Mouse (Mus musculus) liver, adult 2 months (tissue): Measurements from ENCODE around the gene Ccr9. TPM values are rescaled to one million over a fixed set of nuclear protein-coding genes. Genes with fewer than 3 reads are reported as not detected.

Source experiments
- DNase-seq: peaks from one replicate; pipeline ENCODE4 v3.0.0-alpha.2; 2011; ENCODE audit warnings: low read depth, low spot score; ENCODE audit errors: extremely low read depth
- H3K27ac ChIP-seq: fragments of 200-500 bp; replicated peaks from 2 replicates; pipeline ENCODE4 v1.5.1; 2012; ENCODE audit warnings: low read depth, mild to moderate bottlenecking, control low read depth, inconsistent platforms, low read length; ENCODE audit not compliant: insufficient read depth
- H3K27me3 ChIP-seq: fragments of 200-500 bp; 2 replicates; pipeline ENCODE4 v1.6.1; 2012; ENCODE audit warnings: mild to moderate bottlenecking, moderate library complexity, low read length, inconsistent platforms; ENCODE audit not compliant: control insufficient read depth, insufficient read depth
- H3K36me3 ChIP-seq: fragments of 200-500 bp; 2 replicates; pipeline ENCODE4 v1.6.1; 2012; ENCODE audit warnings: low read length, inconsistent platforms; ENCODE audit not compliant: control insufficient read depth, insufficient read depth
- H3K4me1 ChIP-seq: fragments of 200-500 bp; 2 replicates; pipeline ENCODE4 v1.6.1; 2011; ENCODE audit warnings: low read length; ENCODE audit not compliant: control insufficient read depth, insufficient read depth
- H3K4me3 ChIP-seq: fragments of 200-500 bp; 2 replicates; pipeline ENCODE4 v1.5.1; 2011; ENCODE audit warnings: low read depth, mild to moderate bottlenecking, control low read depth, low read length, moderate library complexity; ENCODE audit not compliant: insufficient read depth
- H3K79me2 ChIP-seq: fragments of 200-500 bp; 2 replicates; pipeline ENCODE4 v1.6.1; 2012; ENCODE audit warnings: inconsistent platforms, mild to moderate bottlenecking, low read length, moderate library complexity; ENCODE audit not compliant: control insufficient read depth, insufficient read depth
- H3K9ac ChIP-seq: fragments of 200-500 bp; 2 replicates; pipeline ENCODE4 v1.6.1; 2012; ENCODE audit warnings: low read depth, mild to moderate bottlenecking, control low read depth, inconsistent platforms, low read length
- CTCF ChIP-seq: fragments of 200-500 bp; IDR thresholded peaks from 2 replicates; pipeline ENCODE4 v1.5.1; 2011; ENCODE audit warnings: low read depth, low read length, control low read depth
- POLR2A ChIP-seq: fragments of 200-500 bp; IDR thresholded peaks from 2 replicates; pipeline ENCODE4 v1.6.1; 2011; ENCODE audit warnings: low read length, control low read depth; ENCODE audit not compliant: insufficient read depth; ENCODE audit errors: extremely low read depth
- WGBS: fragments of 180-500 bp; shearing (Covaris S2); methylation state at CpG from one replicate; pipeline ENCODE4 v1.1.7; 2018; 5-methylcytosine and 5-hydroxymethylcytosine counted together
- polyA plus RNA-seq: library from polyadenylated mRNA; depleted of rRNA; stranded (reverse); fragments of >200 nt; gene quantifications from 2 replicates; pipeline ENCODE4 v1.2.3, GENCODE M21; 2012; rRNA removed
- total RNA-seq: library from RNA; depleted of rRNA; stranded (reverse); fragments of >200 nt; gene quantifications from 2 replicates; pipeline ENCODE4 v1.2.3, GENCODE M21; 2014; rRNA removed

Gene Ccr9
- total and polyA plus RNA-seq, 2 experiments = 0.18 to 0.21 TPM

GRCm38 (mm10) chr9:123818601-123819000 lies 140.4 kb downstream of the Ccr9 start:
- DNase-seq = no peak
- Histone ChIP-seq H3K36me3 (peaks cover 75% of the 10 kb centered on the region), H3K79me2 (no peaks in the 10 kb centered on the region; the same call in 1 of the 2 replicates), H3K27ac (no peak overlapping the region), H3K4me1 (peaks cover 8% of the 10 kb centered on the region), H3K27me3 (no peaks in the 10 kb centered on the region), H3K9ac (no peak overlapping the region), H3K4me3 (no peak overlapping the region)
- no peak for TF ChIP-seq CTCF
- TF ChIP-seq POLR2A = no peak
- 90% methylated on average over 2 of the region's 2 CpGs for WGBS

DNA sequence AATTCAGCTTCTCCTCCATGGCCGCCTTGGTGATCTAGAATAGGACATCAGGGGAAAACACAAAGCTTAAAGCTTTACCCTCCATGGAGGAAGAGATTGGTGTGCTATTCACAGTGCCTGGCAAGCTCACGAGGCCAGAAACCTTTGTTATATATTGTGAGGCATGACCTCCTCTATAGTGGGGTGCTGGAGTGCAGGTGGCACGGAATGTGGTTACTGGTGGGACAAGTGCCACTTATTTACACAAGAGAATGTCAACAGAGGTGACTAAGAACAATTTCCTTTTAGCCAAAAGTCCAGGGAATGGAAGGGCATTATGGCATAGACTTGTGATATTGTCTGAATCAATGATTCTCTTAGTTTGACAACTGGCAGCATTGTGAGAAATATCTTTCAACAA lies 148.4 kb downstream of the Ccr9 start:
- Histone ChIP-seq H3K27ac (no peak overlapping the region), H3K36me3 (peaks cover 82% of the 10 kb centered on the region), H3K79me2 (no peaks in the 10 kb centered on the region), H3K9ac (no peak overlapping the region), H3K27me3 (no peaks in the 10 kb centered on the region), H3K4me3 (no peak overlapping the region), H3K4me1 (no peaks in the 10 kb centered on the region)
- TF ChIP-seq POLR2A = no peak
- no peak for TF ChIP-seq CTCF
- no peak for DNase-seq
- 59% methylated on average over 3 of the region's 3 CpGs for WGBS

GRCm38 (mm10) chr9:123828916-123829315 lies 150.7 kb downstream of the Ccr9 start:
- TF ChIP-seq CTCF (no peak), POLR2A (no peak)
- H3K79me2 ChIP-seq = no peaks in the 10 kb centered on the region
- H3K27me3 ChIP-seq = no peaks in the 10 kb centered on the region
- H3K9ac ChIP-seq = no peak overlapping the region
- WGBS = 97% methylated on average over 4 of the region's 4 CpGs
- H3K4me1 ChIP-seq = no peaks in the 10 kb centered on the region
- H3K4me3 ChIP-seq = no peak overlapping the region
- peaks cover 79% of the 10 kb centered on the region for H3K36me3 ChIP-seq
- no peak overlapping the region for H3K27ac ChIP-seq
- no peak for DNase-seq

Other genes starting within 250 kb of the Ccr9 start
- gene Limd1, start 199.7 kb upstream of the Ccr9 start, total RNA-seq = 19.7 and 22.2 TPM in 2 replicates
- gene Limd1, start 199.7 kb upstream of the Ccr9 start, polyA plus RNA-seq = 15.9 and 24.6 TPM in 2 replicates
- 62.3 and 74.3 TPM in 2 replicates for gene Sacm1l, start 148.7 kb upstream of the Ccr9 start, total RNA-seq
- gene Sacm1l, start 148.7 kb upstream of the Ccr9 start, polyA plus RNA-seq = 7.7 and 9.4 TPM in 2 replicates
- 0.07 TPM in 1 of 2 replicates, not detected in the other for gene Slc6a20b, start 45.9 kb upstream of the Ccr9 start, total RNA-seq
- gene Slc6a20b, start 45.9 kb upstream of the Ccr9 start, polyA plus RNA-seq = not detected in 2 replicates
- not detected in 2 replicates for gene Slc6a20a, start 446 bp downstream of the Ccr9 start, total RNA-seq
- not detected in 2 replicates for gene Slc6a20a, start 446 bp downstream of the Ccr9 start, polyA plus RNA-seq
- gene Lztfl1, start 39.3 kb downstream of the Ccr9 start, total RNA-seq = 6.5 and 9.7 TPM in 2 replicates
- 0.80 and 1.8 TPM in 2 replicates for gene Lztfl1, start 39.3 kb downstream of the Ccr9 start, polyA plus RNA-seq
- 1.0 and 1.3 TPM in 2 replicates for gene Cxcr6, start 128.0 kb downstream of the Ccr9 start, total RNA-seq
- 0.70 and 0.76 TPM in 2 replicates for gene Cxcr6, start 128.0 kb downstream of the Ccr9 start, polyA plus RNA-seq
- gene Fyco1, start 173.5 kb downstream of the Ccr9 start, total RNA-seq = 21.2 and 22.9 TPM in 2 replicates
- gene Fyco1, start 173.5 kb downstream of the Ccr9 start, polyA plus RNA-seq = 5.9 and 6.6 TPM in 2 replicates
- 0.18 and 0.34 TPM in 2 replicates for gene Xcr1, start 183.6 kb downstream of the Ccr9 start, total RNA-seq
- 0.09 and 0.22 TPM in 2 replicates for gene Xcr1, start 183.6 kb downstream of the Ccr9 start, polyA plus RNA-seq